Mouse (Mus musculus): ENCODE measurements around the gene Zfhx2.
A peak's percentile ranks its signal among the peaks of the same experiment; 100 is the strongest.

Gene Zfhx2

DNA sequence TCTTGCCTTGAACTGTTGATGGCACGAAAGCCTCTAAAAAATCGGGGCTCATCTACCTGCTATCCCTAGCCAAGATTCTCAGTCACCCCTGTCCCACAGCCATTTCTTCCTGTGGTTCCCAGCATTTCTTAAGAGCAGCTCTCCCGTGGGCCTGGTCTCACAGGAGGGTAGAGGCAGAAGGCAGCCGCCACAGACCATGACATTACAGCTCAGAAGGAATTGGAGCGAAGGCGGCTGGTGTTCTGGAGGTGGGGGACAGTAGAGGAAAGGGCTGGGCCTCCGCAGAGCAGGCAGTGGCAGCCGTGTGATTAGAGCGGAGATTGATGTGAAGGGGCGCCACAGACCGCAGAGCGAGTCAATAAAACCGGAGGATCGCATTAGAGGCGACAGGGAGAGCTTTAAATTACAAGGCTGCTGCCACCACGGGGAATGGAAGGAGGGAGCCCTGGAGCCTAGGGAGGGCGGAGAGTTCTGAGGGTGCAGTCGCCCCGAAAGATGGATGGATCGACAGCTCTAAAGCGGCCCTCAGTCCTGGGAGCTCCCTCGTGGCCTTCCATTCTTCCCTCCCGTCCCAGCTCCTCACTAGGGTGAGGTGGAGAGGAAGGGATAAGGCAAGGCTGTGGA lies 13.6 kb downstream of the Zfhx2 start:
- DNase-seq (ENCODE audit: extremely low spot score, low spot score) = peak; percentile 60

- DNase-seq (ENCODE audit: extremely low spot score, low spot score) = no peak
Measured at GRCm38 (mm10) chr14:55077481-55078365, 14.4 kb downstream of the Zfhx2 start.

DNA sequence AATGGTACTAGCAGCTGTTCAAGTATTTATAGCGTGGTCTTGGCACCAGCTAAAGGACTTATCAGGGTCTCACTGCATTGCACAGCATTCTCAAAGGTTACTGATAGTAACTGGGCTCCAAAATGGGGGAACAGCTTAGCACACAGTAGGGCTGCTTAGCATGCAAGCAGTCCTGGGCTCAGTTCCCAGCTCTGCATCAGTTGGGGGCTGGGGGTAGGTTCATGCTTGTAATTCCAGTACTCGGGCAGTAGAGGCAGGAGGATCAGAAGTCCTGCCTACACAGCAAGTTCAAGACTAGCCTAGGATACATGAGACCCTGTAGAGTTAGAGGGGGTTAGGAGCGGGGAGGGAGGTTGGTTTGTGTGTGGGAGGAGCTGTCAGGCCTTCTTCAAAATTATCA lies 15.2 kb downstream of the Zfhx2 start:
- DNase-seq (ENCODE audit: extremely low spot score, low spot score) = no peak

GRCm38 (mm10) chr14:55076224-55076623 lies 15.9 kb downstream of the Zfhx2 start:
- DNase-seq (ENCODE audit: extremely low spot score, low spot score) = no peak

DNA sequence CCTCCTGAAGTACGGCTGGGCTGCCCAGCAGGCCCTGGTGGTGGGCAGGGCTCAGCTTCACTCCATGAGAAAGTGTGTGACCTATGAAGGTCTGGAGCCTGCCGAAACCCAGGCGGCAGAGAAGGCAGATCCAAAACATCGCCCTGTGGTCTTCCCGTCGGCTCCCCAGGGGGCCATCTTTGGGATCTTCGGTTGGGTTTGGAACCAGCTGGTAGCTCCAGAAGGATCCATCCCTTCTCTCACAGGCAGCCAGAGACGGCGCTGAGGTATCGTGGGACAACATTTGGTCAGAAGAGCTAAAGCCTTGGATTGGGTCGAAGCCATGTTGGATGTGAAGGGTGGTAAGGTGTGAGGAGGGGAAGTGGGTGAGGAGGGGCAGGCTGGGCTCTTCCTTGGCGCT lies 17.7 kb downstream of the Zfhx2 start:
- no peak for DNase-seq (ENCODE audit: extremely low spot score, low spot score)

- DNase-seq (ENCODE audit: extremely low spot score, low spot score) = no peak
Measured at GRCm38 (mm10) chr14:55071756-55072155, 20.4 kb downstream of the Zfhx2 start.

- DNase-seq (ENCODE audit: extremely low spot score, low spot score) = no peak
Measured at GRCm38 (mm10) chr14:55066042-55066441, 26.1 kb downstream of the Zfhx2 start.

DNA sequence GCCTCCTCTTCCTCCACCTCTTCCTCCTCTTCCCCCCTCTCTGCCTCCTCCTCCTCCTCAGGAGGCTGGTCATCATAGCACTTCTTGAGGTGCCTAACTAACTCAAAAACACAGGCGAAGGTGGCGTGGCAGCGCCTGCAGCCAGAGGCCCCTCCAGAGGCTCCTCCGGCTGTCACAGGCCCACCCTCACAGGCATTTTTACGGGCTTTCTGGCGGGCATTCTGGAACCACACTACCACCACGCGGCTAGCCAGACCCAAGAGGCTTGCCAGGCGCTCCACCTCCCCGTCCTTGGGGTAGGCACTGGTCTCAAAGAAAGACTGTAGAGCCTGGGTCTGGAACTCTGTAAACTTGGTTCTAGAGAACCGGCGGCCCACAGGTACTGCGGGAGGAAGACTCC lies 26.7 kb downstream of the Zfhx2 start:
- no peak for DNase-seq (ENCODE audit: extremely low spot score, low spot score)

DNA sequence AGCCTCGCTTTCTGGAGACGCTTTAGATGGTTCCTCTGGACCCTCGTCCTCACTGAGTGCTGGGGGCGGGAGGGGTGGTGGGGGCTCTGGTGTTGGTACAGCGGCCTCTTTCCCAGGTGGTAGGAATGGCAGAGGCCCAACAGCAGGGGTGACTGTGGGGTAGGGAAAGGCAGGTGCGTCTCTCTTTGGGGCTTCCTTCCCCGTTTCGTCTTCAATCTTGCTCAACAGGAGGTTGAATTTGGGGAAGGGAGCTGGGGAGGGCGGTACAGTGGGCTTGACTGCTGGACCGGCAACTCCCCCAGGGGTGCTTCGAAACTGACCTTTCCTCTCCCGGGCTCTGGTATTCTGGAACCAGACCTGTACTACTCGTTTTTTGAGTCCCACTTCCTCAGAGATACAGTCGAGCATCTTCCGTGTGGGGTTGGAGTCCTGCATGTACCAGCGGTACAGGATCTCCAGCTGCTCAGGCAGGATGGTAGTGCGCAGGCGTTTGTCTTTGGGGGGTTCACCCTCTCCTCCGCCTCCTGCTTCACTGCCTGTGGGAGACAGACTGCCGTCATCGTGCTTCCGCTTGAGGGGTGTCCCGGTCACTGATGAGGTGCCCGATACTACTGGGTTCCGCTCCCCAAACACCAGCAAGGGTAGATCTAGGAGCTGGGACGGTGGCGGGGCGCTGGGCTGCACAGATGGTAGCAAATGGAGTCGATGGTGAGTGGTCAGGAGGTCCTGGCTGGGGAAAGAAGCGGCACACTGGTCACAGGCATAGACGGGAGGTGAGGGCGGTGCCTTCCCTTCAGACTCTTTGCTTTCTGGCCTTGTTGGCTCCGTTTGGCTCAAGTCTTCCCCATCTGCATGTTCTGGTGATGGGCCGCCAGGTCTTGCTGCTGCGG lies 27.4 kb downstream of the Zfhx2 start:
- no peak for DNase-seq (ENCODE audit: extremely low spot score, low spot score)

GRCm38 (mm10) chr14:55063581-55064381 lies 28.3 kb downstream of the Zfhx2 start:
- no peak for DNase-seq (ENCODE audit: extremely low spot score, low spot score)

DNA sequence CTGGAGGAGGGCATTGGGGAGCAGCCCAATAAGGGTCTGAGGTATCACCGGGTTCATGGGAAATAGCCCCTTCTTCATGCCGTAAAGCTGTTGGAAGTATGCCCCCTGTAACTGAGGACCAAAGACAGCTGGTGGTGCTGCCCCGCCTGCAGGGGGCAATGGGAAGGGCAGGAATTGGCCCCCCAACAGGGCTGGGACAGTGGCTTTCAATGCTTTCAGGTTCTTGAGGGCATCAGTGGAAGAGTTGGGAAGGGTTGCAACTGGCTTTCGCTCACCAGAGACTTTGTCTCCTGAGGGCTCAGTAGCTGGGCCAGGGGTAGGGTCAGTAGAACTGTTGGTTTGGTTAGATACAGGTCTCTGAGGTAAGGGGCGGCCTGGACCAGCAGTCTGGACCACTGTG lies 29.0 kb downstream of the Zfhx2 start:
- DNase-seq (ENCODE audit: extremely low spot score, low spot score) = no peak

DNA sequence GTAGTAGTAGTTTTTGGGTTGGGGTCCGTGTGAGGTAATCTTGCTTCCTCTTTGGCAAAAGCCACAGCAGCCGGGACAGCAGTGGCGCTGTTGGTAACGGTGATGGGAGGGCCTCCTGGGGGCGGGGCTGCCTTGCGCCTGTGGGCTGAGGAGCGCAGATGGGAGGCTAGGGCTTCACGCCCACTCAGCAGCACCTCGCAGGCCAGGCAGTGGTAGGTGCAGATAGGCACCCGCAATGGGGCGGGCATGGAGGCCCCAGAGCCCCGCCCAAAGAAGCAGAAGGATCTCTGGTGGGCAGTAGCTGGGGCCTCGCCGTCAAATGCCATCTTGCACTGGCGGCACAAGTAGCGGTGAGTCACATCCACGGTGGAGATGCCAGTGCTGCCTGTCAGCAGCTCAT lies 29.5 kb downstream of the Zfhx2 start:
- DNase-seq (ENCODE audit: extremely low spot score, low spot score) = no peak

- DNase-seq (ENCODE audit: extremely low spot score, low spot score) = no peak
Measured at GRCm38 (mm10) chr14:55061845-55062244, 30.3 kb downstream of the Zfhx2 start.

DNA sequence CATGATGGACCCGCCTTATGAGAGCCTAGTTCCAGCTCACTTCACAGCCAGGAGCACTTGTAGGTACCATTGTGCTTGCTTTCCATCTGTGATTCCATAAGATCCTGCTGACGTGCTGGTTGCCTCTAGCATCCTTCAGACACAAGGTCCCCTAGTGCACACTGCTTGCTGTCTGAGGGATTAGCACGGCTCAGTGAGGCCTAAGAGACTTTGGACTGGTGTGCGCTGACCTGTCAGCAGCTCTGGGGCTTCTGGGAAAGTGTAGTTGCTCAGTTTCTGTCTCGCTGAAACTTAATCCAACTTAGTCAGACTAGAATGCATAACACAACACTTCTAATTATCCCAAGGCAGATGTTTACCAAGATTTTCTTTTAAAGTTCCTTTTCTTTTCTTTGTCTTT lies 32.2 kb downstream of the Zfhx2 start:
- DNase-seq (ENCODE audit: extremely low spot score, low spot score) = no peak

DNA sequence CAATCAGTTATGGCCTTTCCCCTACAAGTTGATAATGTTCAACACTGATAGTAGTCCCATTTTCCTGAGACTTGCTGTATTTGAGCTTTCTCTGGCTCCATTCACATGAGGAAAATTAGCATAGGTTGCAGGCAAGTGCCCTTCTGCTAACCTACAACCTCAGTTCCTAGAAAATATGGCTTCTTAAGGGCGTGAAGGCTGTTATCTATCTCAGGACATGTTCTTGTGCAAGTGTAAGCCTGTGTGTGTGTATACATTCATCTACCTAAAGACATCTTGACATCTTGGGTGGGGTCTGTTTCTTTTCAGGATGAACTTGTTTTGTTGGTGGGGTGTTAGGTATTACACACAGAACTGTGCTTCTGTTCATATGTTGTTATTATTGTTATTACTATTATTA lies 33.1 kb downstream of the Zfhx2 start:
- DNase-seq (ENCODE audit: extremely low spot score, low spot score) = no peak

GRCm38 (mm10) chr14:55055167-55055834 lies 36.8 kb downstream of the Zfhx2 start:
- DNase-seq (ENCODE audit: extremely low spot score, low spot score) = no peak

DNA sequence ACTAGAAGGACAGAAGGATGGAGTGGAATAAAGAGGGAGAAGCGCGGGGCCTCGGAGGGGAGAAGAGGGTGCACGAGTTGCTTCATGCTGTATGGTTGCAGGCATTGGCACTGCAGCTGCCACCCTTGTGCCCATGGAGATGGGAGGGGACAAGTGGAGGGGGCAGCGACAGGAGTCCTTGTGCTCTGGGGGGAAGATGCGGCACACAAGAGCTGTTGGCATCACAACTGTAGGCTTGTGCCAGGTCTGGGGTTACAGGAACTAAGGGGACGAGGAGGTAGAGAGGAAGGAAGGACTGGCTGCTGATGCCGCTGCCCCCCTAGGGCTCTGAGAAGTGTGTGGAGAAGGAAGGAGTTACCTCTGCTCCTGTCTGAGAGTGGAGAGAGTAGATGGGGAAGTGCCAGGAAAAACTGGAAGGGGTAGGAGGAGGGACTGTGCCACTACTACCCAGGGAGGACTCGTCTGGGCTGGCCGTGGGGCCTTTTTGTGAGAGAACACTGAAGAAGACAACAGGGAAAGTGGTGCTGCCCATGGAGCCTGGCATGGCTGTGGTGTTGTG lies 37.9 kb downstream of the Zfhx2 start:
- DNase-seq (ENCODE audit: extremely low spot score, low spot score) = no peak

DNA sequence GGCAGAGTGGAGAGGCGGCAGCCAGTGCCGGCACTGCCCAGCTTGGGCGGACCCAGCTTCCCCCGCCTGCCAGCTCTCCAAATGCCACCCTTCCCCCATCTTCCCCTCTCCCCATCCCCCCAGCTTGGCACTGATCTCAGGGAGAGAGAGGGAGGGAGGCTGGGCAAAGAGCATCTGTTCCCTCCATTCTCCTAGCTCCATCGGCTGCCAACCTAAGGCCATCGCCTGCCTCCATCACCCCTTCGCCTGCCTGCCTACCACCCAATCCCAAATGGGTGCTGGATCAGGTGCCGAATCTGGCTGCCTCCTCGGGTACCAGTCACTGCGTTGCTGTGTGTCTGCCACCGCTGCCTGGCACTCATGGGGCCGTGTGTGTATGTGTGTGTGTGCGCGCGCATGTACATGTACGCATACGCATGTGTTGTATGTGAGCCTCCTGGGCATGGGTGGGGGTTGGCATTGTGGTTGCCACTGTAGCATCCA lies 38.4 kb downstream of the Zfhx2 start:
- DNase-seq (ENCODE audit: extremely low spot score, low spot score) = no peak

DNA sequence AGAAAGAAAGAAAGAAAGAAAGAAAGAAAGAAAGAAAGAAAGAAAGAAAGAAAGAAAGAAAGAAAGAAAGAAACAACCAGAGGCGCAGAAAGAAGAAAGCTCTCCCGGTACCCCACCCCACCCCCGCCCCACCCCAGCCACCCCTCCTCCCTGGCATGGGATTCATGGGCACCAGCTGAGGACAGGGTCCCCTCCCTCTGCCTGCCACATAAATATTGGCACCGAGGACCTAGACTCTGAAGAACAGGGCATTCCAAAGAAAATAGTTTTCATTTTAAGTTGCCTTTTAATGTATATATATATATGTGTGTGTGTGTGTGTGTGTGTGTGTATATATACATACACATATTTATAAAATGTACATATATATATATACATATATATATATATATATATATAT lies 39.1 kb downstream of the Zfhx2 start:
- no peak for DNase-seq (ENCODE audit: extremely low spot score, low spot score)

DNA sequence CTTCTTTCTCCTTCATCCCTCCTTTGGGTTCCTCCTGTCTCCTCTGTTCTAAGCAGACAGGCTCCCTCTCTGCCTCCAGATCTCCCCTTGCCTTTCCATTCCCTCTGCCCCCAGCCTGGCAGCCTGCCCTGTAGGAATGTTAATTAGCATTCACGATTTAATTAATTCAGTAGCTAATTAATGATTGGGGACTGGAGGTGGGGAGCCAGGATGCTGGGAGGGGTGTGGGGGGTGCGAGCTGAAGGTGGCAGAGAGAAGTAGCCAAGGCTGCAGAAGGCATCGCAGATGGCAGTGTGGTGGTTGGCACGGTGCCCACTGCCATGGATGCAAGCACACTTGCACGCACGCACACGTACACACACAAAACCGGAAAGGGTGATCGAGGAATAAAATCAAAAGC lies 39.6 kb downstream of the Zfhx2 start:
- no peak for DNase-seq (ENCODE audit: extremely low spot score, low spot score)

Measured in neural tube, embryonic 10.5 days (tissue).